Mouse (Mus musculus) embryonic facial prominence, embryonic 10.5 days (tissue): ENCODE measurements around the gene Themis2. TPM values are rescaled to one million over a fixed set of nuclear protein-coding genes. Genes with fewer than 3 reads are reported as not detected.
A peak's percentile ranks its signal among the peaks of the same experiment; 100 is the strongest.
"Not testable (repeated sequence)": the region's sequence is repeated elsewhere in the genome, so short reads cannot be mapped to it uniquely, and the experiment has no call there.

Experiments
- DNase-seq: peaks from one replicate; pipeline ENCODE4 v3.0.0-alpha.2; 2017; ENCODE audit warnings: low spot score
- H3K27ac ChIP-seq: fragments of 300-500 bp; sonication (generic); replicated peaks from 2 replicates; pipeline ENCODE4 v1.5.1; 2016; ENCODE audit warnings: mild to moderate bottlenecking
- H3K27me3 ChIP-seq: fragments of 300-500 bp; sonication (generic); replicated peaks from 2 replicates; pipeline ENCODE4 v1.6.1; 2016; ENCODE audit warnings: low read depth, mild to moderate bottlenecking; ENCODE audit not compliant: poor library complexity, severe bottlenecking
- H3K36me3 ChIP-seq: fragments of 300-500 bp; sonication (generic); replicated peaks from 2 replicates; pipeline ENCODE4 v1.6.1; 2016; ENCODE audit warnings: mild to moderate bottlenecking, moderate library complexity
- H3K4me1 ChIP-seq: fragments of 300-500 bp; sonication (generic); 2 replicates; pipeline ENCODE4 v1.6.1; 2016
- H3K4me3 ChIP-seq: fragments of 300-500 bp; sonication (generic); 2 replicates; pipeline ENCODE4 v1.5.1; 2016; ENCODE audit warnings: mild to moderate bottlenecking, moderate library complexity
- H3K9me3 ChIP-seq: fragments of 300-500 bp; sonication (generic); 2 replicates; pipeline ENCODE4 v1.6.1; 2016; ENCODE audit warnings: mild to moderate bottlenecking
- WGBS: fragments of 180-500 bp; shearing (Covaris S2); methylation state at CpG from one replicate; pipeline ENCODE4 v1.1.7; 2016; 5-methylcytosine and 5-hydroxymethylcytosine counted together
- polyA plus RNA-seq: library from polyadenylated mRNA; unstranded; fragments of >200 nt; fragmentation: Nextera tagmentation; extraction: Ambion mirVana; gene quantifications from 2 replicates; pipeline ENCODE4 v1.2.1, GENCODE M21; 2016

Gene Themis2
- polyA plus RNA-seq, 1 experiment from 2014 or later: 0.69 TPM

GRCm38 (mm10) chr4:132795171-132795570, 1.0 kb downstream of the Themis2 start:
- Histone ChIP-seq H3K27me3 (peaks cover 42% of the 10 kb centered on the region), H3K4me3 (0 out of 2 replicates have a peak overlapping the region, but pooled peaks have one; percentile 54), H3K36me3 (no peaks in the 10 kb centered on the region), H3K4me1 (peaks cover 14% of the 10 kb centered on the region), H3K9me3 (no peaks in the 10 kb centered on the region), H3K27ac (no peak overlapping the region)
- 60% methylated on average over 7 of the region's 7 CpGs for WGBS
- no peak for DNase-seq

DNA sequence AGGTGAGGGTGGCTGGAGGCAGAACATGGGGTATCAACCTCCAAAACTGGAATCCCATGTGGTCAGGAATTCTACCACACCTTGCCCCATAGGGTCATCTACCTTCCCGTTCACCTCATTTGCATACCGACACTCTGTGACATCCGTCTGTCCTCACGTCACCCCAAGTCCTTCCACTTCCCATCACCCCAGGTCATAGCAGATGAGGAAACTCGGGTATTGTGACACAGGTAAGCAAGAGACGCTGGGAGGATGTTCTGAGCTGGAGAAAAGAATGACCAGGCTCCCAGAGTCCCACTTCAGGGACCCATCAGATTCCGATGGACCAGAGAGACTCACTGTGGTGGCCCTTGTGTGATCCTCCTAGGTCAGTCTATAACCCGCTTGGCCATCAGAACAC, 1.4 kb downstream of the Themis2 start:
- DNase-seq: no peak
- Histone ChIP-seq H3K36me3 (no peaks in the 10 kb centered on the region), H3K4me3 (no peak overlapping the region), H3K4me1 (peaks cover 14% of the 10 kb centered on the region), H3K9me3 (no peaks in the 10 kb centered on the region), H3K27me3 (peaks cover 42% of the 10 kb centered on the region), H3K27ac (no peak overlapping the region)
- 79% methylated on average over 8 of the region's 8 CpGs for WGBS

- H3K4me1 ChIP-seq: peaks cover 14% of the 10 kb centered on the region
- H3K27ac ChIP-seq: no peak overlapping the region
- 72% methylated on average over 9 of the region's 9 CpGs for WGBS
- peaks cover 42% of the 10 kb centered on the region for H3K27me3 ChIP-seq
- DNase-seq: no peak
- no peak overlapping the region for H3K4me3 ChIP-seq
- no peaks in the 10 kb centered on the region for H3K36me3 ChIP-seq
- H3K9me3 ChIP-seq: no peaks in the 10 kb centered on the region
Measured at GRCm38 (mm10) chr4:132794028-132794427, 2.2 kb downstream of the Themis2 start.

DNA sequence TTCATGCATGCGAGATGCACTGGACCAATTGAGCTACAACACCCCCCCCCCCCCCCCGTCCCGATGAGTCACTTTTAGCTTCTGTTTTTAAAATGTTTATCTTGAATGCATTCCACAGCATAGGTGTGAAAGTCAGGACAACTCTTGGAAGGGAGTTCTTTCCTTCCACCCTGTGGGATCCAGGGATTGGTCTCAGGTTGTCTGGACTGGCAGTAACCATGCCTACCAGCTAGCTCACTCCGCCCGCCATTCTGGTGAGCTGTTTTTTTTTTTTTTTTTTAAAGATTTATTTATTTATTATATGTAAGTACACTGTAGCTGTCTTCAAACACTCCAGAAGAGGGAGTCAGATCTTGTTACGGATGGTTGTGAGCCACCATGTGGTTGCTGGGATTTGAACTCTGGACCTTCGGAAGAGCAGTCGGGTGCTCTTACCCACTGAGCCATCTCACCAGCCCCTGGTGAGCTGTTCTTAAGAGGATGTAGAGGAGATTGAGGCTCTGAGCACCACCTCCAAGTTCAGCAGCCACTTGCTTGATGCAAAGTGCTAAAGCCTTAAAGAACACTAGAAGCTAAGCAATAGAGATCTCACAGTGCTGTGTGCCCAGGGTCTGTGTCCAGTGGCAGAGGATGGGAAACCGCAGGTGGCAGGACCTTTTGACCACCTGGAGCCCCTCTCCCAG, 2.7 kb downstream of the Themis2 start:
- H3K4me3 ChIP-seq, H3K9me3 ChIP-seq, DNase-seq, H3K27ac ChIP-seq, H3K36me3 ChIP-seq: not testable (repeated sequence)
- H3K27me3 ChIP-seq: peaks cover 42% of the 10 kb centered on the region
- 88% methylated on average over 9 of the region's 9 CpGs for WGBS
- peaks cover 14% of the 10 kb centered on the region for H3K4me1 ChIP-seq

GRCm38 (mm10) chr4:132789731-132790130, 6.5 kb downstream of the Themis2 start:
- WGBS: 92% methylated on average over 8 of the region's 8 CpGs
- Histone ChIP-seq H3K4me1 (peaks cover 3% of the 10 kb centered on the region; the same call in 1 of the 2 replicates), H3K27ac (no peak overlapping the region), H3K9me3 (no peaks in the 10 kb centered on the region), H3K27me3 (peaks cover 12% of the 10 kb centered on the region), H3K4me3 (no peak overlapping the region), H3K36me3 (no peaks in the 10 kb centered on the region)
- DNase-seq: no peak

DNA sequence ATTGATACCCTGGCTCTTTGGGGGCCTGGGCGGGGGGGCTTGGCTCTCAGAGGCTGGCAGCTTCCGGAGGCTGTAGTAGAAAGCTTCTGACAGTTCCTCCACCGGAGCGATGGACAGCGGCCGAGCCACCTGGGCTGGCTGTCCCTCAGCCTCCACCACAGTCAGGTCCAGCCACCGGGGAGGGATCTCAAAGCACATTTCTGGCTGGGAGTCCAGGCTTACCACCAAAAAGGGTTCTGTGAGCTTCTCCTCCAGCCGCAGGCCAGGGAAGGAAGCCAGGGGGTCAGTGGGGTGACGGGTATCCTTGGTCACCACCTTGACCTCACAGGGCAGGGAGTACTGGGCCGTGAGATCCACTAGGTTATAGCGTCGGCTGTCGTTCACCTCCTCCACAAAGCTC, 11.0 kb downstream of the Themis2 start:
- Histone ChIP-seq H3K27ac (no peak overlapping the region), H3K27me3 (no peaks in the 10 kb centered on the region), H3K36me3 (peaks cover 6% of the 10 kb centered on the region; the same call in 1 of the 2 replicates), H3K4me1 (no peaks in the 10 kb centered on the region), H3K4me3 (no peak overlapping the region), H3K9me3 (no peaks in the 10 kb centered on the region)
- no peak for DNase-seq
- WGBS: 91% methylated on average over 13 of the region's 13 CpGs

DNA sequence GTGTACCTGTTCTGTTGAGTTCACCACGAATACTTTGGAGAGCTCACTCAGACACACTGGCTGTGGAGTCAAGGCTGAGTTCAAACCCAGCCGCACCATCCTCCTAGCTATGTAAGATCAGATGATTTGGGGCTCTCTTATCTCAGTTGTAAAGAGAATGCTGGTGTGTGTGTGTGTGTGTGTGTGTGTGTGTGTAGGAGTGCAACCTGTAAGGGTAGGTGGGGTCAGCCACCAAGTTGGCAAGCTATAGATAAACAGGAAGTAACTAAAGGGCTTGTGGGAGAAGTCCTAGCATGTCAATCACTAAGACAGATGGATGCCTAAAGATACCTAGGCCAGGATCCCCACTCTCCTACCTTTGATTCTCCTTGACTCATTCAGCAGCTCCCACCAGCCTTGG, 12.5 kb downstream of the Themis2 start:
- Histone ChIP-seq H3K4me3 (no peak overlapping the region), H3K36me3 (peaks cover 21% of the 10 kb centered on the region), H3K4me1 (no peaks in the 10 kb centered on the region), H3K9me3 (no peaks in the 10 kb centered on the region), H3K27me3 (no peaks in the 10 kb centered on the region), H3K27ac (no peak overlapping the region)
- DNase-seq: no peak
- 94% methylated on average over 2 of the region's 2 CpGs for WGBS

DNA sequence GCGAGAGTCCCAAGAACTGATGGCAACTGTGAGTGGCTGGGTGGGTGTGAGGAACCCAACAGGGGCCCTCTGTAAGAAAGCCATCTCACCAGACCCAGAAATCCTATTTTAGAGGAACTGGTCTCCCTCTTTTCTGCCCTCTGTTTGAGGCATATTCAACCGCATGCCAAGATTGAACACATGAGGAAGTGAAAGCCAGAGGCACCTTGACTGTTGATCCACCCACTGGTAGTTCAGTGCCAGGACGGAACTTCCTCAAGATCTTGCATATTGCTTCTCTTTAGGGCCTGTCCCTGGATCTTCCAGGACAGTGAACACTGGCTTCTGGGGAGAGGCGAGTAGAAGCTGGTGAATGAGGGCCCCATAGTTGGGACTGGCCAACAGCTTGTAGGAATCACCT, 15.9 kb downstream of the Themis2 start:
- Histone ChIP-seq H3K4me3 (no peak overlapping the region), H3K4me1 (no peaks in the 10 kb centered on the region), H3K27ac (no peak overlapping the region), H3K9me3 (no peaks in the 10 kb centered on the region), H3K36me3 (peaks cover 55% of the 10 kb centered on the region), H3K27me3 (no peaks in the 10 kb centered on the region)
- WGBS: 90% methylated on average over 4 of the region's 4 CpGs
- no peak for DNase-seq

GRCm38 (mm10) chr4:132778562-132779201, 17.5 kb downstream of the Themis2 start:
- H3K27ac ChIP-seq: no peak overlapping the region
- 95% methylated on average over 6 of the region's 6 CpGs for WGBS
- no peaks in the 10 kb centered on the region for H3K4me1 ChIP-seq
- no peak for DNase-seq
- peaks cover 71% of the 10 kb centered on the region for H3K36me3 ChIP-seq
- no peaks in the 10 kb centered on the region for H3K9me3 ChIP-seq
- no peaks in the 10 kb centered on the region for H3K27me3 ChIP-seq
- H3K4me3 ChIP-seq: no peak overlapping the region

DNA sequence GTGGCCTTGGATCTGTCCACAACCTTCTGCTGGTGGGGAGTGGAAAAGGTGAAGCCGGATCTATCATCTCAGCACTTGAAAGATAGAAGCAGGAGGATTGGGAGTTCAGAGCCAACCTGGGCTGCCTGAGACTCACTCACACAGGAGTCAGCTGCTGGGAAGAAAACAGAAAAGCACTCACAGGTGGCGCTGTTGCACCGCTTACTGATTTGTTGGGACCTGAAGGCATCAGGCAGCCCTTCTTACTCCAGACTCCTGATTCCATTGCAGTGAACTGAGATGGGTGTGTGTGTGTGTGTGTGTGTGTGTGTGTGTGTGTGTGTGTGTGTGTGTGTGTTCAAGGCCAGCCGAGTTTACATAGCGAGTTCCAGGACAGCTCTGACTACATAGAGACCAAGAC, 19.4 kb downstream of the Themis2 start:
- DNase-seq: peak; percentile 55

DNA sequence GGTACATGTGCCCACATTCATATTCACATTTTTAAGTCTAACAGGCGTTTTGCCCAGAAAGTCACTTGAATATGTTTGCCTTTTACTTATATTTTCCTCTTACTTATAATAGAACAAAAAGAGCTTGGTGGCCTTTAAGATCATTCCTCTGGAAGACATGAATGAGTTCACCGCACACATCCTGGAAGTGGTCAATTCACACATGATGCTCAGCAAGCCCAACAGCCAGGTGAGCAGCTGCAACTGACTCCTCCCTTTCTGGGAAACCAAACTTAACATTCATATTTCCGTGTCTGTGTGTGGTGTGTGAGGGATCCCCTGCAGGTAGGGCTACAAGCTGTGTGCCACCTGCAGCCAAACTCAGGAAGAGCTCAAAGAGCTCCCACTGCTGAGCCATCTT, 21.3 kb downstream of the Themis2 start:
- H3K27me3 ChIP-seq: no peaks in the 10 kb centered on the region
- H3K9me3 ChIP-seq: no peaks in the 10 kb centered on the region
- no peak for DNase-seq
- peaks cover 100% of the 10 kb centered on the region for H3K36me3 ChIP-seq
- H3K27ac ChIP-seq: no peak overlapping the region
- 88% methylated on average over 3 of the region's 3 CpGs for WGBS
- no peaks in the 10 kb centered on the region for H3K4me1 ChIP-seq
- no peak overlapping the region for H3K4me3 ChIP-seq

More for the DNA sequence above, 19.4 kb downstream of the Themis2 start:
- no peak overlapping the region for H3K4me3 ChIP-seq
- H3K9me3 ChIP-seq: no peaks in the 10 kb centered on the region
- H3K36me3 ChIP-seq: peaks cover 90% of the 10 kb centered on the region
- H3K27ac ChIP-seq: no peak overlapping the region
- H3K27me3 ChIP-seq: no peaks in the 10 kb centered on the region
- no peaks in the 10 kb centered on the region for H3K4me1 ChIP-seq
- WGBS: 88% methylated on average over 5 of the region's 5 CpGs

DNA sequence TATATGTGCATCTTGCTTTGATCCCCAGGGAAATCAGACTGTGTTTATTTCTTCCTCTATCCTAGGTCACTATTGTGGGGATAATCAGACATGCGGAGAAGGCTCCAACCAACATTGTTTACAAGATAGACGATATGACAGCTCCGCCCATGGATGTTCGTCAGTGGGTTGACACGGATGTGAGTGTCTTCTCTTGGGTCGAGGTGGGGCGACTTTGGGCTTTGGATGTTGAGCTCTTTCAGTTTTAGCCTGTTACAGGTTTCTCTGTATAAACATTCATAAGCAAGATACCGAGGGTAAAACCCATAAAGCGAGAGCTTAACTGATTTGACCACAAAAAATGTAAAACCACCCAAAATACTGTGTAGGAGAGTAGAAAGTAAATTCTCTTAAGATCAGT, 24.4 kb downstream of the Themis2 start:
- DNase-seq: no peak
- Histone ChIP-seq H3K27me3 (no peaks in the 10 kb centered on the region), H3K9me3 (no peaks in the 10 kb centered on the region), H3K4me3 (no peak overlapping the region), H3K4me1 (peaks cover 10% of the 10 kb centered on the region), H3K27ac (no peak overlapping the region), H3K36me3 (peaks cover 73% of the 10 kb centered on the region)
- WGBS: 95% methylated on average over 9 of the region's 9 CpGs
